ENCODE assay signal across 10 mouse cellular contexts in the genomic region with DNA sequence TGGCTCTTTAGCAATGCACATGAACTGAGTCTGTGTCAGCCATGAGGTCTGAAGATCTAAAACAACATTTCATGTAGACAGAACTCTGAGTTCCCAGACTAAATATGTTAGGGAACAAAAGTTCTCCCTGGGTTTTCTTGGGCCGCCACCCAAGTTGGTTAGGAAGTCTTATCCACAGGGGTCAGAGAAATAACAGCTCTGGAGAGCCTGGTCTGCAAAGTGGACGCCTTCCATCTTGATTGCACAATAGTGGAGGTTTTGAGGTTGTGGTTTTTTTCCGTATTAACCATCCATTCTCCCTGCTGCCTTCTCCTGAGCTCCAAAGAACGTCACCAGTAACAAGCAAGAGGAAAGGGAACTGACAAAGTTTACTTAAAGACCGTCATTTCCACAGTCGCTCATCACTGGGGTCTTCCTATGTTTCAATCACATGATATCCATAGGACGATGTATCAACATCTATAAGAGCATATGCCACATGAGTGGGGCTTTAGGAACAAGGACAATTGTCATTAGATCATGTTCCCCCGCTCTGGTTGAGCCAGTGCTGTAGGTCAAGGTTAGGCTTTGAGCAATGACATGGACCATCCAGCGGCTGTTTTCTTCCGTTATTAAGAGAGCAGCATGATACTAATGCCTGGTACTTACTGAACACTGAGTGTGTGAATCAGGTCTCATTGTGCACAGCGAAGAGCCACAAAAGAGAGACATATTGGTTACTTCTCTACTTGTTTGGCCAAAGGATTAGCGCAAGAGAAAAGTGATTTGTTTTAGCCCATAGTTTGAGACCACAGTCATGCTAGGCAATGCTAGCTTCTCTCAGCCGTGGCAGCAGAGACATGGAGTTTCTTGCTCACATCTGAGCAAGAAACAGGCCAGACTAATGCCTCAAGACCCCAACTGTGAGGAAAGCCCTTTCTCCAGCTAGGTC.
DNase-seq lines count a peak whose midpoint lies in the region; ATAC-seq and TF ChIP-seq lines count a peak whose summit lies in the region.
"Had no signal": no experiment of that assay in that cellular context is flagged by ENCODE, and none has a peak within 500 bp of the region (broad histone marks: within the 10 kb centered on the region; RNA-seq: fewer than 3 reads in every experiment).

No protein-coding gene starts in this region.

- peaks cover 7% of the 10 kb centered on the region; the same call in 1 of the 2 replicates for H3K9me3 ChIP-seq in kidney, embryonic 14.5 days (ENCODE audit: control insufficient read depth, low read length)
- no peaks in the 10 kb centered on the region for H3K9me3 ChIP-seq in kidney, postnatal 0 days (replicated peaks; ENCODE audit: low read length)
- no peaks in the 10 kb centered on the region for H3K9me3 ChIP-seq in forebrain, embryonic 14.5 days (replicated peaks; ENCODE audit: control insufficient read depth, low read length)

- TF ChIP-seq POLR2A in kidney, adult 2 months (IDR thresholded peaks at IDR 0.05; ENCODE audit: low read depth, low read length), result no peak

- no peaks in the 10 kb centered on the region; the same call in 1 of the 2 replicates for H3K4me1 ChIP-seq in kidney, adult 2 months (ENCODE audit: control insufficient read depth, insufficient read depth, low read length)
- peaks cover 7% of the 10 kb centered on the region; the same call in 1 of the 2 replicates for H3K4me1 ChIP-seq in kidney, embryonic 14.5 days (ENCODE audit: control insufficient read depth, insufficient read depth, low read length)
- H3K4me1 ChIP-seq in brown adipose tissue, adult 24 weeks (ENCODE audit: control insufficient read depth, insufficient read depth, insufficient read length, low read length), result peaks cover 6% of the 10 kb centered on the region
- peaks cover 17% of the 10 kb centered on the region for H3K4me1 ChIP-seq in kidney, postnatal 0 days (replicated peaks; ENCODE audit: insufficient read depth, low read length)
- no peaks in the 10 kb centered on the region for H3K4me1 ChIP-seq in forebrain, embryonic 14.5 days (ENCODE audit: control insufficient read depth, insufficient read depth, low read length)
- H3K4me1 ChIP-seq: limb, embryonic 13.5 days had no signal

- H3K4me2 ChIP-seq in kidney, embryonic 14.5 days (replicated peaks; ENCODE audit: low read depth, low read length), result no peak overlapping the region
- no peak overlapping the region for H3K4me2 ChIP-seq in kidney, postnatal 0 days (ENCODE audit: low read length)
- no peak overlapping the region for H3K4me2 ChIP-seq in forebrain, embryonic 14.5 days (ENCODE audit: low read length)
- H3K4me2 ChIP-seq: hindbrain, embryonic 14.5 days; limb, embryonic 13.5 days had no signal

- H3K27me3 ChIP-seq in kidney, adult 2 months (replicated peaks; ENCODE audit: control insufficient read depth, insufficient read depth, low read length), result no peaks in the 10 kb centered on the region
- H3K27me3 ChIP-seq in kidney, embryonic 14.5 days (ENCODE audit: control insufficient read depth, insufficient read depth, low read length), result no peaks in the 10 kb centered on the region
- H3K27me3 ChIP-seq in kidney, postnatal 0 days (ENCODE audit: insufficient read depth, low read length), result no peaks in the 10 kb centered on the region
- H3K27me3 ChIP-seq in forebrain, embryonic 14.5 days (replicated peaks; ENCODE audit: control insufficient read depth, insufficient read depth, low read length), result no peaks in the 10 kb centered on the region
- H3K27me3 ChIP-seq: limb, embryonic 13.5 days had no signal

- no peak overlapping the region for H3K4me3 ChIP-seq in kidney, adult 2 months (ENCODE audit: insufficient read depth, low read depth, low read length)
- H3K4me3 ChIP-seq in kidney, embryonic 14.5 days (ENCODE audit: low read length), result no peak overlapping the region
- no peak overlapping the region for H3K4me3 ChIP-seq in brown adipose tissue, adult 24 weeks (ENCODE audit: insufficient read depth, low read depth, low read length)
- H3K4me3 ChIP-seq in kidney, postnatal 0 days (replicated peaks; ENCODE audit: low read depth, low read length), result no peak overlapping the region
- H3K4me3 ChIP-seq in forebrain, embryonic 14.5 days (ENCODE audit: low read depth, low read length), result no peak overlapping the region
- H3K4me3 ChIP-seq: limb, embryonic 13.5 days had no signal

- no peak overlapping the region for H3K9ac ChIP-seq in kidney, embryonic 14.5 days (ENCODE audit: low read depth, low read length)
- no peak overlapping the region for H3K9ac ChIP-seq in kidney, postnatal 0 days (ENCODE audit: low read depth, low read length)
- no peak overlapping the region for H3K9ac ChIP-seq in forebrain, embryonic 14.5 days (ENCODE audit: low read length)
- H3K9ac ChIP-seq: hindbrain, embryonic 14.5 days; limb, embryonic 13.5 days had no signal

- peak overlapping the region; percentile 79 for H3K27ac ChIP-seq in kidney, adult 2 months (ENCODE audit: insufficient read depth, low read depth, low read length)
- H3K27ac ChIP-seq in kidney, embryonic 14.5 days (ENCODE audit: low read depth, low read length), result no peak overlapping the region
- H3K27ac ChIP-seq in brown adipose tissue, adult 24 weeks (replicated peaks; ENCODE audit: low read depth, low read length), result peak overlapping the region; percentile 25; the same call in 1 of the 2 replicates
- peak overlapping the region; percentile 33; the same call in 1 of the 2 replicates for H3K27ac ChIP-seq in kidney, postnatal 0 days
- no peak overlapping the region for H3K27ac ChIP-seq in forebrain, embryonic 14.5 days (ENCODE audit: low read depth, low read length)
- H3K27ac ChIP-seq: hindbrain, embryonic 14.5 days; limb, embryonic 13.5 days had no signal

- ATAC-seq in kidney, embryonic 14.5 days (ENCODE audit: low FRiP score, low TSS enrichment), result no peak
- ATAC-seq in kidney, postnatal 0 days (replicated peaks; ENCODE audit: low FRiP score, low read depth), result no peak
- no peak for ATAC-seq in forebrain, embryonic 14.5 days

- DNase-seq in kidney, adult 2 months, result peak; percentile 78
- peak; percentile 85 for DNase-seq in kidney, postnatal 0 days (ENCODE audit: low spot score)
- peak; percentile 52 for DNase-seq in ovary, postnatal 36 days (ENCODE audit: low spot score)
- no peak for DNase-seq in liver
- DNase-seq in forebrain, embryonic 14.5 days (ENCODE audit: low spot score), result no peak
- no peak for DNase-seq in right cerebral cortex, postnatal 36 days (ENCODE audit: low spot score in 2 of 2)

- TF ChIP-seq CTCF in kidney, adult 2 months (conservative IDR thresholded peaks at IDR 0.05; ENCODE audit: insufficient read depth, insufficient read length, low read depth, low read length), result no peak
- no peak for TF ChIP-seq CTCF in kidney, postnatal 0 days (IDR thresholded peaks at IDR 0.05; ENCODE audit: low read depth)

- H3K36me3 ChIP-seq in kidney, adult 2 months (ENCODE audit: control insufficient read depth, insufficient read depth, low read length), result no peaks in the 10 kb centered on the region
- no peaks in the 10 kb centered on the region for H3K36me3 ChIP-seq in kidney, embryonic 14.5 days (ENCODE audit: control insufficient read depth, insufficient read depth, low read length)
- no peaks in the 10 kb centered on the region for H3K36me3 ChIP-seq in kidney, postnatal 0 days (ENCODE audit: insufficient read depth, low read length)
- H3K36me3 ChIP-seq in forebrain, embryonic 14.5 days (ENCODE audit: control insufficient read depth, insufficient read depth, low read length), result no peaks in the 10 kb centered on the region
- H3K36me3 ChIP-seq: limb, embryonic 13.5 days had no signal

- 84% methylated on average over 13 of the region's 13 CpGs for WGBS in kidney, adult 2 months
- 86% methylated on average over 13 of the region's 13 CpGs for WGBS in kidney, embryonic 14.5 days
- WGBS in kidney, postnatal 0 days, result 81% methylated on average over 13 of the region's 13 CpGs
- 89% methylated on average over 13 of the region's 13 CpGs for WGBS in forebrain, embryonic 14.5 days

Comparison
In these comparisons a context has a peak if more than half of its experiments do, and no peak if none do; other contexts are left out.
1. H3K27ac ChIP-seq: peak in kidney, adult 2 months (single experiment), brown adipose tissue, adult 24 weeks (single experiment) and kidney, postnatal 0 days (single experiment); none in kidney, embryonic 14.5 days (single experiment) and forebrain, embryonic 14.5 days (single experiment).
2. DNase-seq: peak in kidney, adult 2 months (single experiment), kidney, postnatal 0 days (single experiment) and ovary, postnatal 36 days (single experiment); none in liver (single experiment), forebrain, embryonic 14.5 days (single experiment) and right cerebral cortex, postnatal 36 days (0 of 2).